Mouse (Mus musculus) lung, postnatal 4 days (tissue): ENCODE data around the gene Pigo.
"Not testable (repeated sequence)": the region's sequence is repeated elsewhere in the genome, so short reads cannot be mapped to it uniquely, and the experiment has no call there.

ENCODE experiments used
- DNase-seq, 2 experiments: peaks; one replicate each; pipeline ENCODE4 v3.0.0; 2021

The Pigo gene

GRCm38 (mm10) chr4:43000141-43000986 is 25.3 kb downstream of the Pigo start, which contains the start of gene Vcp:
Vcp (minus strand) TSS chr4:43000507.
- DNase-seq, result peak; percentile 99 to 100

DNA sequence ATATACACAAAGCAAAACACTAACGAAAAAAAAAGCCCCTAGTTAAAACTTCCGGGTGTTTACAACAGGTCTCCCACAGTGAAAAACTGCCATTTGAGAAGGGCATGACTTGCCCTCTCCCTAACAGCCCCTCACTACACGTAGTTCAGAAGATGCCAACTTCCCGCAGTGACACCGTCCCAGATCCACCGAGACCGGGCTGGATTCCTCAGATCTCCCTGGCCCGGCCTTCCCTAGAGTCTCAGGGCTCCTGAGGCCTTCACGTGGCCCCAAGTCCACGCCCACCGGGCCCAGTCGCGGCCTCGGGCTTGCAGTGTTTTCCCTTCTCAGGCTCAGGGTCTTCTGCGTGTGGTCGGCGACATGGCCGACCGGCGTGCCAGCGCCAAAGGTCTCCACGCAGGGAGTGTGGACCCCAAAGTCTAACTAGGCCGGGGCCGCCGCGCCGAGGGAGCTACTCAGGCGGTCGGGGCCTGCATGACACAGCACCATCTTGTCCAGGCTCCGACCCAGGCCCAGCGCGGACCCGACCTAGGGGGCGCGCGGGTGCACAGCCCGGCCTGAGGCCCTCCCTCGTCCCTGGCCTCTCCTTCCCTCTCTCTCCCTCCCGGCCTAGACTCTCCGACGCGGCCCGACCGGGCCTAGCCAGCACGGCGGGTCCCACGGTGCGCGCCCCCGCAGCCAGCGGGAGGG is 26.0 kb downstream of the Pigo start:
- peak; percentile 79 to 87 for DNase-seq

GRCm38 (mm10) chr4:42998022-42998421 is 27.6 kb downstream of the Pigo start:
- DNase-seq, result no peak

DNA sequence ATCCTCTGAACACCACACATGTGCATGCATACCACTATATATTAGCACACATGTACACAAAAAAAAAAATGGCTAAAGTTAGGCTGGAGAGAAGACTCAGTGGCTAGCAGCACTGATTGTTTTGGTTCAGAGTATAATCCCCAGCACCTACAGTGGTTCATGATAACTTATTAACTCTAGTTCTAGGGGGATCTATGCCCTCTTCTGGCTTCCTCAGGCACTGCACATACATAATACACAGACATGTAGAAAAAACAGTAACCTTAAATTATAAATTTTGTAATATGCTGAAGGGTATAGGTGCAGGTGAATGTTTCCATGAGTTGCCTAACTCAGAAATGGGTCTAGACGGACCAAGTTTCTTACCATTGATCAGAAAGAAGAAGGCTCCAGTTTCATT is 37.3 kb downstream of the Pigo start:
- no peak for DNase-seq

GRCm38 (mm10) chr4:42980467-42980866 is 45.2 kb downstream of the Pigo start:
- not testable (repeated sequence) for DNase-seq

GRCm38 (mm10) chr4:42978062-42978461 is 47.6 kb downstream of the Pigo start:
- no peak for DNase-seq

GRCm38 (mm10) chr4:42973868-42974267 is 51.8 kb downstream of the Pigo start:
- DNase-seq, result no peak

GRCm38 (mm10) chr4:42972952-42973351 is 52.7 kb downstream of the Pigo start:
- DNase-seq, result no peak

- DNase-seq, result no peak
Measured at GRCm38 (mm10) chr4:42969304-42969703, 56.3 kb downstream of the Pigo start, which contains the start of gene 1700022I11Rik. 1700022I11Rik (plus strand) TSS chr4:42969604.
